Mouse (Mus musculus) testis, adult 2 months (tissue): ENCODE measurements around the gene Gm3453.
"Not testable (repeated sequence)": the region's sequence is repeated elsewhere in the genome, so short reads cannot be mapped to it uniquely, and the experiment has no call there.

ENCODE experiments used
- CTCF ChIP-seq: fragments of 200-500 bp; IDR thresholded peaks from 2 replicates; pipeline ENCODE4 v1.5.1; 2012; ENCODE audit warnings: low read depth, mild to moderate bottlenecking, inconsistent platforms, low read length, moderate library complexity; ENCODE audit not compliant: control insufficient read depth, insufficient read depth, insufficient replicate concordance
- POLR2A ChIP-seq: fragments of 200-500 bp; IDR thresholded peaks from 2 replicates; pipeline ENCODE4 v1.6.1; 2012; ENCODE audit warnings: low read depth, mild to moderate bottlenecking, inconsistent platforms, low read length, moderate library complexity; ENCODE audit not compliant: control insufficient read depth

GRCm38 (mm10) chr14:5923276-5923675, 55.7 kb downstream of the Gm3453 start:
- not testable (repeated sequence) for TF ChIP-seq CTCF, POLR2A
